Mouse (Mus musculus) embryonic fibroblast, embryonic 13.5 days (primary cell): ENCODE measurements around the gene Fam198a.

ENCODE experiments used
- CTCF ChIP-seq: IDR thresholded peaks from 2 replicates; pipeline ENCODE4 v1.5.1; 2011; ENCODE audit warnings: mild to moderate bottlenecking, control low read depth, low read length, moderate library complexity, borderline replicate concordance; ENCODE audit not compliant: insufficient read depth
- POLR2A ChIP-seq: IDR thresholded peaks from 2 replicates; pipeline ENCODE4 v1.6.1; 2011; ENCODE audit warnings: low read depth, mild to moderate bottlenecking, control low read depth, low read length, moderate library complexity

DNA sequence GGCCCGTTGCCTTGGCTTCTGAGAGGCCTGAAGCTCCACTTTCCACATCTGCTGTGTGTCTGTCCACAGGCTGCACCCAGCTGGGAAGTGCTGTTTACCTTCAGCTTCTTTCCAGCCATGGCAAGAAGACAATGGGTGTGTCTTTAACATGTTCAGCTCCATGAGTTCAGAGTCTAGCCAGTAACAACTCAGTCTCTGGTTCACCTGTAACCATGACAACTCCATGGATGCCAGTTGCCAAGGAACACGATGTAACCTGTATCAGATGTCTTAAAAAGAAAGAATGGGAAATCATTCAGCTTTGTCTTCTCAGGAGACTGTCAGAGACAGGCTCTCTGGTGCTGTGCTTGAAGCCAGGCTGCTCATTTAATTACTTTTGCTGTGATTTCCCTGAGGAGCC is 58.1 kb downstream of the Fam198a start:
- TF ChIP-seq POLR2A = no peak
- no peak for TF ChIP-seq CTCF
